Mouse (Mus musculus) T-helper 2 cell (primary cell): ENCODE results near the gene Pik3cb.

Experiments used
- in situ Hi-C: fragments of 300-600 bp; cut with MboI, MseI; formaldehyde crosslinking; loops from one replicate; pipeline ENCODE4 v1.15.1; 2025; ENCODE audit warnings: high pct_unique_total_duplicates

The Pik3cb gene

DNA sequence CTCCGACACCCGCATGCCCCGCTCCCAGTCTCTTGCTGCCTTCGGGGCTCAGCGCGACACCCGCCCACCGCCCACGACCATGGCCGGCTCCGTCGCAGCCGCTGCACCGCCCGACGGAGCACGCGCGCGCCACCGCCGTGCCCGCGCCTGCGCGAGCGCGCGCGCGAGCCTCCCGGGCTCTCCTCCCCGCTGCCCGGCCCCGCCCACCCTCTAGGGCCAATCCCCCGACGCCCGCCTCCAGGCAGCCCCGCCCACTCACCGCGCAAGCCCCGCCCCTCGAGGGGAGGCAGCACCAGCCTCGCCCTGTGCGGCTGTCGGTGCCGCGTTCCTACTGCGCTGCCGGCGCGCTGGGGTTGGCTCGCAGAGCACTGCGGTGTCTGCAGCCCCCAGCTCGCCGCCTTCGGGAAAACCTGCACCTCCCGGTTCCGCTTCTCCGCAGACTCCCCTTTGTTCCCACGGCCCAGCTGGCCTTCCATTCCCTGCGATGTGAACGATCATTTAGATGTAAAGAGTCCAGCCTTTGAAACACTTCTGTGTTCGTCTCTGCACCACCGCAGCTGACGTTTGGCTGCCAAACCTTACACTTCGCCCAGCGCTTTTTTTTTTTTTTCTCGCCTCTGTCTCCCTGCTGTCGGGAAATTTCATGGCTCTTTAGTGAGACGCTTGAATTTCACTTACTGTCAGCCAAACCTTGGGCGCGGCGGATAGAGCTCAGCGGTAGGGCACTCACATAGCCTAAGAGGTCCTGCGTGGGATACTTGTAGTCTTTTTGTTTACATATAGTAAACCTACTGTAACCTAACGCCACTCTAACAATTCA, at the start of gene Pik3cb:
Gene Pik3cb (minus strand): TSS at position 559 of the 820 bp plus-strand sequence.
- in situ Hi-C loops = loop anchor here (5.0 kb wide), 1 partner anchor 102 kb away; the partner anchor contains the start of gene Cep70

DNA sequence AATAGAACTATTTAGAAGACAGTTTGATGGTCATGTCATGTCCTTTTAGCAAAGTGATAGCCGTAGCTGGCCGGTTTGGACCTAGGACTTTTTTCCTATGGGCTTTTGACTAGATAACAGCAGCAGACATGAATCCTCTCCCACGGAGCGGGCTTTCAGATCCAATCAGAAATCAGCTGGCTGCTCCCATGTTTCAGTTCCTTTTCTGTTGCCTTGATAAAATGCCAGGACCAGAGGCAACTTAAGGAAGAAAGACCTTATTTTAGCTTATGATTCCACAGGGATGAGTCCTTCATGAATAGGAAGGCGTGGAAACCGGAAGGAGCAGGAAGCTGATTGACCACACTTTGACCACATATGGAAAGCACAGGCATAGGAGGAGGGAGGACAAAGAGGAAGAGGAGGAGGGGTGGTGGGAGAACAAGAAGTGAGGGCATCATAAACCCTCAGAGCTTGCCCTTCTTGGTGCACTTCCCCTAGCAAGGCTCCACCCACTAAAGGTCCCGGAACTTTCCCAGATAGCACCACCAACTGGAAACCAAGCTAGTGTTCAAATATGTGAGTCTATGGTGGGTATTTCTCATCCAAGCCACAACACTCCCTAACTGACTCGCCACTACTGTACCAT, 42.7 kb upstream of the Pik3cb start:
- in situ Hi-C loops = no loop called here

DNA sequence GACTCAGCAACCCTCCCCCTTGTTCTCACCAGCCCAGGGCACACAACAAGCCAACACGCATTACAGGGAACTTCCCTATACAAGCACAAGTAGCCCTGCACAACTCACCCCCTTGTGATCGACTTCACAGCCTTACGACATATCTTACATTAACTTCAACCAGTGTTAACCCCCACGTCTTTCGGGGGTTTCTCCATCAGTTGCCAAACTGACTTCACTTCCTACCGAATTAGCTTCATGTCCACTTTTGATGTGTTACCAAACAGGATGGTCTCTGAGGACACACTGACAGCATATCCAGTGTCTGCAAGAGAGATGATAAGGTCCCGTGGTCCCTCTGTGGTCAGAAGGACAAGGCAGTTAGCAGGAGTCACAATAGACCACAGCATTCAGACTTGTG, 41.7 kb upstream of the Pik3cb start:
- in situ Hi-C loops = no loop called here

DNA sequence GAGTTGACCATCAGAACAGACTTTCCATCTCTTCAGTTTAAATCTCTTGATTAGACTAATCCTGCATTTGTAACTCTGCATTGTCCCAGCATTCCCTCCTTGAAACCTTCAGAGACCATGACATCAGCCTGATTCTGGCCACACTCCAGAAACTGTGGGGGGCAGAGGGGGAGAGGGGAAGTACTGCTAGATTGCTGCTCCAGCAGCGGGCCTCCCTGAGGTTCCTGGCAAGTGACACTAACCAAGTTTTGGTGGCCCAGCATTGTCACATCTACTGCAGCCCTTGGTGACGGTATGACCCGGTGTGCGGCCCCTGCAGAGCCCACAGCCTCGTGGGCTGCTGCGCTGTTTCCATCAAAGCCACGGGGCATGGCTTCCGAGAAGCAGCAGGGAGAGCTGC, 39.9 kb upstream of the Pik3cb start:
- in situ Hi-C loops = no loop called here

DNA sequence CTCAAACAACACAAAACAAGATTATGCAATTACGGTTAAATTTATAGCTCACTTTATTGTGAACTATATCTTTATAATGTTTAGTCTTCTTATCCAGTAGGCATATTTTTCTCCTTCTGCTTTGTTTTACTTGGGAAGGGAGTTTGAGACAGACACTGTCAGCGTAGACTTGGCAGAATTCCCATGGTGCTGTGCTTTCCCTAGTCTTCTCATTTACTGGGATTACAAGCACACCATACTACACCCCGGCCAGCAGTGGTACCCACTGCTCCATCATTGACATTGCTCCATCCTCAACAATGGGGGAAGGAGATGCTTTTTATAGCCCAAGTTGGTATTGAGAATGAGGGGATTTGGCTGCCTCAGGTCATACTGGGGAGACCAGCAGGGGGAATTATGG, 38.3 kb upstream of the Pik3cb start:
- in situ Hi-C loops = no loop called here

DNA sequence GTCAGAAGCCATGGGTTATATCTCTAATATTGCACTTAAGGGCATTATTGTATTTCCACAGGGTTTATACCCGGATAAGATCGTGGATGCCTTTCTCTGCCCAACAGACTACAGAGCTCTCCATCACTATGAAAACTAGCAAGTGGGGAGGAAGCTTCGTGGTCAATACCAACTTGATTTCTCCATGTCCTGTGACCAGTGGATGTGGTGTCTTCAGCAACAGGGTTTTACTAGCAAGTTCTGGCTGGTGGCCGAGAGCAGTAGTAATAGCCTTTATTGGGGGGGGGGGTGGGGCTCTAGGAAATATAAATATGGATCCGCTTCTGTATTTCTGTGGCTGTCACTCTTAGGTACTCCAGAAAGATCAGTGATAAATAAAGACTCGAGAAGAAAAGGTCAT, 35.4 kb upstream of the Pik3cb start:
- in situ Hi-C loops = no loop called here

DNA sequence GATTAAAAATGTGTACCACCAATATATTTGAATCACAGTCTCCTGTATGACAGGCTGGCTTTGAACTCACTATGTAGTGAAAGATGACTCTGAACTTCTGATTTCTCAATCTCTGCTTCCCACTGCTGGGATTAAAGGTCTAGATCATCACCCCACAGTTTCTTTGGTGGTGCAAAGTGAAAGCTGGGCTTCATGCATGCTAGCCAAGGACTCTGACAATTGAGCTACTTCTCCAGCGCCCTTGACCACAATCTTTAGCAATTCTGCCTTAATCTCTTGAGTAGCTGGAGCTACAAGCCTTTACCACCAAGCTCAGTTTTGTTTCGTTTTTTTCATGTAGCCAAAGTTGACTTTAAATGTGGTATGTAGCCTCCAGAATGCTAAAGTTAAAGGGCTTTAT, 32.4 kb upstream of the Pik3cb start:
- in situ Hi-C loops = no loop called here

DNA sequence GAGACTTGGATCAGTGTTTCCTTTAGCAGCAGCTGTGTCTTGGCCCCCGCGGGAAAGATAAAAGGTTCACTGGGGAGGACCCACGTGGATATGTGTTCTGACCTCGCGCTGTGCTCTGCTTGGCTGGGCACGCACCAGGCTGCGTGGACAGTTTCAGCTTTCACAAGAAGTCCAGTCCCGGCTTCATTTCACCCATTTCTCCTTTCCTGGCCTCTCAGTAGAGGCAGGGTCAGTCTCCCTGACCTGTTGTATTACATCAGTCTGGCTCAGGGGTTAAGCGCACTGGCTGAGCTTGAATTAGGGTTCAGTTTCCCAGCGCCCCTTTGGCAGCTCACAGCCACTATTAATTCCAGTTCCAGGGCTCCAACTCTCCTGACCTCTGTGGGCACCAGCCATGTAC, 30.8 kb upstream of the Pik3cb start:
- in situ Hi-C loops = no loop called here

DNA sequence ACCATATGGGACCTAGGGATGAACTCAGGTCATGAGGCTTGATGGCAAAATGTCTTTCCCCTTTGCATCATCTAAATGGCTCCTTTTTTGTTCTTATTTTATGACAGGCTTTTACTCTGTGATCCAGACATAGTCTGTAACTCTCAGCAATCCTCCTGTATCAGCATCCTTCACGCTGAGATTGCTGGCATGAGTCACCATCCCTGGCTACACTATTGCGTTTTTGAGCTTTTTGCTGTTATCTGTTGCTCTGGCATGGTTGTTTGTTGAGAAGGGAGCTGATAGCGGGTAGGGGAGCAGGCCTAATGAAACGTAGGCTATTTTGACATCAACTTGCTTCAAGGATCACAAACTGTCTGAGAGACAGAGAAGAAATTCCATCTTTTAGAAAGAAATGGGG, 28.6 kb upstream of the Pik3cb start:
- in situ Hi-C loops = no loop called here

DNA sequence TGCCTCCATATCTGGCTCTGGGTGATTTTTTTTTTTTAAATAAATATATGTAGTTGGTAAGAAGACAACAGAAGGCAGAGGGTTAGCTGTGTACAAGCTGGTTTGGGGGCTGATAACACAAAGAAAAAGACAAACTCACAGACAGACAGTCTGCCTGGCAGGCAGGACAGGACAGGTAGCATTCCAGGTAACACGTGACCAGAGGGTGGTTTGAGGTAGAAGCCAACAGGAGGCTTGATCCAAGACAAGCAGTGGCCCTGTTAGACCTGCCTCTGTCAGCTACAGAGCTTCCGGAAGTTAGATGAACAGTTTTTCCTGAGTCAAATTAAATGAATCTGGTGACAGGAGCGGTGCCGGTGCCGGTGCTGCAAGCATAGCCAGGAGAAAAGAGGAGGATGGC, 26.5 kb upstream of the Pik3cb start:
- in situ Hi-C loops = no loop called here

DNA sequence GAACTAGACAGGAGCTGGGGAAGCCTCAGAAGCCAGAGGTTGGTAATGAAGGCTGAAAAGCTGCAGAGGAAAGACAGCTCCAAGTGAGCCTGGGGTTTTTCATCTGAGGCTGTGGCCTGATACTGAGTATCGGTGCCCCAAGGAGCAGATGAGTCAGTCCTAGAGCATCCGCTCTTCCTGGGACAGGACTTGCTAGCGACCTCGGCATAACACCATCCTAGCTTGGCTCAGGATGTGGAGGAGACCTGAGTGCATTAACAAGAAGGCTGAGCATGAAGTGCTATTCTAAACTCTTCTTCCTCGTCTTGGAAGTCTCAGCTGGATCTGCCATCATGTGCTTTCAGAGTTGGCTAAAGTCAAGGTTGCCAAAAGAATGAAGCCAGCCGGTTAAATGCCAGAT, 25.5 kb upstream of the Pik3cb start:
- in situ Hi-C loops = no loop called here

DNA sequence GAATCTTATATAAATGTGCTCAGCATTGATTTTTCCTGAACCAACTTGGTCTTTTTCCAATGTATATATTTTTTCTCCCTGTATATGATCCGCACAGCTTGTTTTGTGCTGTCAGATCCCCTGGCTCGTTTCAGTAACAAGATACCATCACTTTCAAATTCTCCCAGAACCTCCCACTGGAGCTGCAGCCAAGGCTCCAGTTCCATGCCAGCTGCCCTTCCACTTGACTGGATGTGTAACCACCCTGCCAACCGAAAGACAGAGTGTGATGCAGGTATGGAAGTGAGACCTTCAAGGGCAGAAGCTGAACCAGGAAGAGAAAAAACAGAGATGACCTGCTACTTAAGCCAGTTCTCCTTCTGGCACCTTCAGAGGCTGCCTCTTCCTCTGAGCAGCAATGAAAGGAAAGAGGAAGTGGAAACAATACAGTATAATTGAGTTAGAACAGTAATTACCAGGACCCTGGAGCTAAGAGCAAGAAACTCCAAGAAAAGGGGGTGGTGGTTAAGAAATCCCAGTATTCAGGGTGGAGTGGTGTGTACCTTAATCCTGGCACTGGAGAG, 24.3 kb upstream of the Pik3cb start:
- in situ Hi-C loops = no loop called here

DNA sequence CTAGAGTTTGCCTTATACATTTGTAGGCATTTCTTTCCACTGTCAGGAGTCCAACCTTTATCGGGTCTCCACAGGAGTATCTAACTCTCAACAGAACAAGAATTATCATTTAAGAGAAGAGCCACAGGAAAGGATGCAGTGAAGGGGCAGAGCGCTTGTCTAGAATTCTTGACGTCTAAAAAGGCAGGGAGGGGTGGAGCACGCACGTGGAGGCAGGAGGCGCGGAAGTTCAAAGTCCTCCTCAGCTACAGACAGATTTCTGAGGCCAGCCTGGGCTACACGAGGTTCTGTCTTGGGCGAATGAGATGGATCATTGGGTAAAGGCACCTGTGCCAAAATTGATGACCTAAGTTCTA, 23.7 kb upstream of the Pik3cb start:
- in situ Hi-C loops = no loop called here

DNA sequence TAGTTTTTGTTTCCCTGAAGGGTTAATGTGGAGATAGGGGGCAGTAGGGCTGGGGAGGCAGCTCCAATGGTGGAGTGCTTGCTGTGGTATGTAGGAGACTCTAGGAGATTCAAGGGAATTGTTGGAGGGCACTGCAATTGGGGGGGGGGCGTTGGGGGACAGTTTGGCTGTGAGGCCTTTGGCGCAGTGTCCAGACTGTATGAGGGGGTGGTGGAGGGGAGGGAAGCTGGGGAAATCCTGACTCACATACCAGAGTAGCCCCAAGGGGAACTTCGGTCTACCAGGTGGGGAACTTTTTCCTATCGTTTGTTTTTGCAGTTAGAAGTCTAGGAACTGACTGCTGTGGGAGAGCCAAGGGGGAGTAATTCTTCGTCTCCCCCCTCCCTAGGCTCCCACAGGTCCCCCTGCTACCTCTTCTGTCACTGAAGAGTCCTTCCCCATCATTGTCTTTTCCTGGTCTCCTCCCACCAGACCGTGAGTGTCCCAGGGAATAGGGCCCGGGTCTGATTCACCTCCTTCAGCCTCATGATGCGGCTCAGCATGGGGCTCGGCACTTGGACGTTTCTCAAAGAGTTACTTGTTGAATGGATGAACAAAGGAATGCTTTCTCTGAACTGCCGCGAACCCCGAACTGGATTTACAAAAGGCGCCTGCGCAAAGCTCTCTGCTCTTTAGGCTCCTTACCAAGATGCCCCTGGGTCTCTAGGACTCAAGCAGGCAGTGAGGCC, 23.2 kb upstream of the Pik3cb start:
- in situ Hi-C loops = no loop called here

DNA sequence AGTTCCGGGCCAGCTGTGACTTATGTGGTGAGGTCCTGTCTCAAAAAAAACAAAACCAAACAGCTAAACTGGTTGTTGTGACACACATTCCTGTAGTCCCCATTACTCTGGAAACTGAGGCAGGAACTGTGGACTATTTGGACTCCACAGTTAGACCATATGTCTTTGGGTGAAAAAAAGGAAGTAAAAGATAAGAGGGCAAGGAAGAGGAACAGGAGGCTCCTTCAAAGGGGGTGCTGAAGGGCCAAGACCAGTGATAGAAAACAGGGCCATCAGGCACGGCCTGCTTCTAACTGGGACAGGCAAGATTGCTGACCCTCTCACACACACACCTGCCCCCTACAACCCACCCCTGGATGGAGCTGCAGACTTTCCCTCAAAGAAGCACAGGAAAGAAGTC, 22.4 kb upstream of the Pik3cb start:
- in situ Hi-C loops = no loop called here

DNA sequence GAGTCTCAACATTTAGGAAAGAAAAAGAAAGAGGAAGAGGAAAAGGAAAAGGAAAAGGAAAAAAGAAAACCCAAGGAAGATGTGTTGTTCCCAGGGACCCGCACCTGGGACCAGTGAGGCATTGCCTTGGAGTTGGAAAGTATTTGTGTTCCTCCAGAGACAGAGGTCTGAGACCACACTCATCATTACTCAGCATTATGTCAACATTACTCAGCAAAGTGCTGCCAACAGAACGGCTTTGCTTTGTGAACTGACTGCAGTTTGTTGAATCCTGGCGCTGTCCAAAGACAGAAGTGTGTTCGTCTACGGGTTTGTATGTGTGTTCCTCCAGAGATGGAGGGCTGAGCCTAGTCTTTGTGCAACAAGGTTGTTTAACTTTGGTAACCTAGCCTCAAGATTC, 20.4 kb upstream of the Pik3cb start:
- in situ Hi-C loops = no loop called here

DNA sequence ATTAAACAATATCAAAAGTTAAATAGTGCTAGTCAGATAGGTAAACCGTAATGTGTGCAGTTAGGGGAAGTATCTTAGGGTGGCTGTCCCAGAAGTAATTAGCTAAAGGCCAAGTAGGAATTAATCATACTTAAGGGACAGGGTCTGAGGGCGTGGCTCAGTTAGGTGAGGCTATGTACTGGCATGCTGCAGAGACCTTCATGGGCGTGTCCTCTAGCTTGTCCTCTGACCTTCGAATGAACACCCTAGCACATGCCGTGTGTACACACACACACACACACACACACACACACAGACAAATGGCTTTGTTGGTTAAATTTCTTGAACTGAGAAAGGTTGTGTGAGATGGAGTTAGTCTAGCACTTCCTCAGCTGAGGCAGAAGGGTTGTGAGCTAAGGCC, 19.5 kb upstream of the Pik3cb start:
- in situ Hi-C loops = no loop called here

DNA sequence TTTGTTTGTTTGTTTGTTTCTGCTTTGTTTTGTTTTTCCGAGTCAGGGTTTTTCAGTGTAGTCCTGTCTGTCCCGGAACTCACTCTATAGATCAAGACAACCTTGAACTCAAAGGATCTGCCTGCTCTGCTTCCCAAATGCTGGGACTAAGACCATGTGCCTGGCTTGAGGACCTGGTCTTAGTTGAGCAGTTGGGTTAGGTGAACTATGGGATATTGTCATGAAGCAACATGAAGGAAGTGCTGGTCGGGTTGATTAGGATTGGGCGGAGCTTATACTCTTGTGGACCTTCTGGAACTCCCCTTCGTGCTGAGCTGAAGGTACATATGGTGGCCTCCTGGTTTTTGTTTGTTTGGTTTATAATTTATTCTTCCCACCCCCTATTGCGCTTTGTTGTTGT, 18.3 kb upstream of the Pik3cb start:
- in situ Hi-C loops = no loop called here

DNA sequence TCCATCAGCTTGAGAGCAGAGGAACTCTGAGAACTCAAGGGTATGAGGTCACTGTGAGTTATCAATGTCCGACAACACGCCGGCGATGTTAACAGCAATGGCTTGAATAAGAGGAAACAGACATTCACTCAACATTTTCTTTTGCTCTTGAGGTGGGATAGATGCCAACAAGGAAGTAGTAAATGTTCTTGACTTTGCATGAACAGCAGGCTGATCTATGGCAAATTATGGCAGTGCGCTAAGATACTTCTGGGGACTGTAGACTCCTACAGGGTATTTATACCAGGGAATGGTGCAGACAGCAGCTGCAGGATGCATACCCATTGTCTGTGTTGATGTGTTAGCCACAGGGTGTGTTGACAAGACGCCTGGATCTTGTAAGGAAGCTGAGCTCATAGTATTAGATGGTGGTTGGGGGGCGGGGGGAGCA, 17.8 kb upstream of the Pik3cb start:
- in situ Hi-C loops = no loop called here

DNA sequence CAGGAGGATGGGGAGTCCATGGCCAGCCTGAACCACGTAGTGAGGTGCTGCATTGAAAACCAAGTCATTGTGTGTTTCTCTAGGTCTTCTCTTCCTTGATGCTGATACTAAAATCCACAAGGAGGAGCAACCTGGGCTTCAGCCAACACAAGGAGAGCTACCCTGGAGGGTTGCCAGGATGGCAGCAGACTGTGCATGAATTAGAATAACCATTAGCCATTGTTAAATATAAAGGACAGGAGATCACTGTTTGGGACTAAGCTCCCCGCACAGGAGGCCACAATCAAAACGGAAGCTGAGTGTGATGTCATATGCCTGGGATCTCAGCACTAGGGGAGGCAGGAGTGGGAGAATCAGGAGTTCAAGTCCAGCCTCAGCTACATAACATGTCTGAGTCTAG, 13.2 kb upstream of the Pik3cb start:
- in situ Hi-C loops = no loop called here

DNA sequence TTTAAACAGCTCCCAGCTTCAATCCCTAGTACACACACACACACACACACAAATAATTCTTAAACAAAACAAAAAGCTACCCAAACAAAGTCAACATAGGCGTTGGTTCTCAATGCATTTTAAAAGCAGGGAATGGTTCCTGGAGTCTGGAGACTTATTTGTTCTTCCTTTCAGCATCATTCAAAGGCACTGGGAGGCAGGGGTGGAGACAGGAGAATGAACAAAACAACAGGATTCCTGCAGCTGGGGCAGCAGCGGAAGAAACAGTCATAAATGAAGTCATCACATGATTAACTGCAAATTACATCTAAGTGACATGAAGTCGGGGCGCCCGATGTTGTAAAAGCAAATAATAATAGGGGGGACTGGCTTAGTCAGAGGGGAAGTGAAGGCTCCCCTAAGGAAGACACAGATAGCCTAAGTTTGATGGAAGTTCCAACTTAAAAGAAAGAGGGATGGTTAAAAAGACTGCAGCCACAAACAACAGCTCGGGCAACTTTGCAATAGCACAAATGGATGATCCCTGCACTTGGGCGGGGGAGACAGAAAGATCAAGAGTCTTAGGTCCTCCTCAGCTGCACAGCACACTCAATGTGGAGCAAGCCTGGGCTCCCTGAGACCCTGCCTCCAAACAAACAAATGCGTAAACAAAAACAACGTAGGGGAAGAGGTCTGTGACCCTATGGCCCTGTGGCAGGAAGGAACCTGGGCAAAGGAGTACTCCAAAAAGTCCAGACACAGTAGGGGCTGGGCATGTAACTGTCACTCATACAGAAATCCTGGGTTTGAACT, 12.5 kb upstream of the Pik3cb start:
- in situ Hi-C loops = no loop called here
